Mouse (Mus musculus) ES-E14 (cell line): ENCODE data around the gene Ttf2. TPM values are rescaled to one million over a fixed set of nuclear protein-coding genes. Genes with fewer than 3 reads are reported as not detected.
A peak's percentile ranks its signal among the peaks of the same experiment; 100 is the strongest.

ENCODE experiments used
- DNase-seq: peaks from one replicate; pipeline ENCODE4 v3.0.0-alpha.2; 2013; ENCODE audit warnings: low read depth, low spot score
- H3K27ac ChIP-seq: 2 replicates; pipeline ENCODE4 v1.5.1; 2012; ENCODE audit warnings: low read depth, mild to moderate bottlenecking, low read length, moderate library complexity, mixed read lengths; ENCODE audit not compliant: poor library complexity, insufficient read depth, severe bottlenecking
- H3K36me3 ChIP-seq: 2 replicates; pipeline ENCODE4 v1.6.1; 2012; ENCODE audit warnings: mild to moderate bottlenecking, low read length, moderate library complexity, mixed read lengths; ENCODE audit not compliant: control insufficient read depth, poor library complexity, insufficient read depth, severe bottlenecking
- H3K4me1 ChIP-seq, 2 experiments: fragments of 150-350 bp in 1 of 2; sonication (generic) in 1 of 2; 2 replicates each; pipeline ENCODE4 v1.6.1; 2012; ENCODE audit warnings: low read length in 2 of 2, mild to moderate bottlenecking in 1 of 2, mixed read lengths in 1 of 2; ENCODE audit not compliant: control insufficient read depth in 2 of 2, insufficient read depth in 2 of 2, poor library complexity in 1 of 2
- H3K4me3 ChIP-seq, 2 experiments: fragments of 150-350 bp in 1 of 2; sonication (generic) in 1 of 2; 2 replicates each; pipeline ENCODE4 v1.5.1; 2012; ENCODE audit warnings: low read length in 2 of 2, low read depth in 1 of 2, mild to moderate bottlenecking in 1 of 2, mixed read lengths in 1 of 2; ENCODE audit not compliant: insufficient read depth in 1 of 2, poor library complexity in 1 of 2, severe bottlenecking in 1 of 2
- H3K9ac ChIP-seq: 2 replicates; pipeline ENCODE4 v1.6.1; 2012; ENCODE audit warnings: low read depth, mild to moderate bottlenecking, low read length, mixed read lengths; ENCODE audit not compliant: poor library complexity, insufficient read depth, severe bottlenecking
- H3K9me3 ChIP-seq: fragments of 150-350 bp; sonication (generic); 2 replicates; pipeline ENCODE4 v1.6.1; 2012; ENCODE audit warnings: low read depth, mild to moderate bottlenecking, low read length; ENCODE audit not compliant: control insufficient read depth, insufficient read depth
- CHD2 ChIP-seq: IDR thresholded peaks from 2 replicates; pipeline ENCODE4 v1.6.1; 2014; ENCODE audit warnings: mild to moderate bottlenecking, low read depth, low read length, inconsistent platforms
- HCFC1 ChIP-seq: IDR thresholded peaks from 2 replicates; pipeline ENCODE4 v1.6.1; 2012; ENCODE audit warnings: low read length, inconsistent platforms, borderline replicate concordance; ENCODE audit not compliant: insufficient read depth
- MAFK ChIP-seq: IDR thresholded peaks from 2 replicates; pipeline ENCODE4 v1.6.1; 2014; ENCODE audit warnings: mild to moderate bottlenecking, low read depth, low read length, inconsistent platforms; ENCODE audit not compliant: insufficient read depth
- ZC3H11A ChIP-seq: IDR thresholded peaks from 2 replicates; pipeline ENCODE4 v1.6.1; 2012; ENCODE audit warnings: low read depth, mild to moderate bottlenecking, inconsistent platforms, low read length, borderline replicate concordance
- ZNF384 ChIP-seq: IDR thresholded peaks from 2 replicates; pipeline ENCODE4 v1.6.1; 2012; ENCODE audit warnings: low read depth, low read length, inconsistent platforms
- in situ Hi-C, 2 experiments: fragments of 600-800 bp; cut with MboI; formaldehyde crosslinking; loops; one replicate each; pipeline ENCODE4 v1.15.1; 2025; ENCODE audit warnings: low sequenced_read_pairs in 2 of 2, inconsistent platforms in 1 of 2; ENCODE audit not compliant: unreplicated experiment in 2 of 2
- total RNA-seq: library from RNA; depleted of rRNA; stranded (reverse); fragments of 300-350 nt; gene quantifications from 2 replicates; pipeline ENCODE4 v1.2.3, GENCODE M21; 2012

The Ttf2 gene
- total RNA-seq, 1 experiment = 39.0 TPM

DNA sequence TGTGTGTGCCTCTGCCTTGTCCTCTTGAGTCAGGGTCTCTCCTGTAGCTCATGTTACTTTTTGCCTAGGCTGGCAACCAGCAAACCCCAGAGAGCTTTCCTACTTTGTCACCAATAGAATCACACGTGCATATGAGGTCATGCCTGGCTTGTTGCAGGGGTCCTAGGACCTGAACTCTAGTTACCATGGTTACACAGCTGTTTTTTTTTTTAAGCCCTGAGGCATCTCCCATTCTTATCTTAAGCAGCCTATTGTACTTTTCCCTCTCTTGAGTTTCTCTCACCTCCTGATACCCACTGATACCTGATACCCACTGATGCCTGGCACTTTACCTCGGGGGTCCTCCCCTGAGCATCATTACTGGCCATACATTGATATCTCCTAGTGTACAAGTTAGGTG is 30.3 kb upstream of the Ttf2 start:
- H3K36me3 ChIP-seq = no peaks in the 10 kb centered on the region
- DNase-seq = no peak
- no peak overlapping the region for H3K9ac ChIP-seq
- no peak overlapping the region for H3K27ac ChIP-seq
- peaks cover 2% of the 10 kb centered on the region in 2 experiments; a peak in 2 of 4 replicates for H3K4me1 ChIP-seq
- H3K9me3 ChIP-seq = no peaks in the 10 kb centered on the region
- TF ChIP-seq CHD2 = no peak
- 0 out of 2 replicates have a peak, but pooled peaks have one; percentile 54 for TF ChIP-seq ZNF384
- TF ChIP-seq ZC3H11A = no peak
- H3K4me3 ChIP-seq = no peak overlapping the region
- in situ Hi-C loops = no loop called here

DNA sequence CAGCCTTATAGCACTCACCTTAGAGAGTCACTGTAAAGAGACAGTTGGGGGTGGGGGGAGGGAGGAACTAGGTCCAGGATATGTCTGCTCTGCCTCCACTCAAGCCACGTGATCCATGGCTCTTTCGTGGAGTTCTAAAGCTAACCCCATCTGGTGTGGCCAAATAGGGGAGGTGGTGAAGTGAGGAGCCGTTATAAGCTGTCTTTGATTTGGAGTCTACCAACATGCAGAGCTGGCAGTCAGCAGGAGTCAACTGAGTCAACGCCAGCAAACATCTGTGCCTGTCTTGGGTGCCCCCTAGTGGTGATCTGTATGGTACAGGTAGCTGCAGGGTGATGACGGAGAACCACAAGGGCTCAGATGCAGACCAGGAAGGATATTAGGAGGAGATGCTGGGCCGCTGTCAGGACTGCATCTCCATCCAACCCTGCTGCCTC is 29.5 kb upstream of the Ttf2 start:
- Histone ChIP-seq H3K4me1 (peaks cover 2% of the 10 kb centered on the region in 2 experiments; a peak in 2 of 4 replicates), H3K9ac (no peak overlapping the region), H3K9me3 (no peaks in the 10 kb centered on the region), H3K27ac (no peak overlapping the region), H3K4me3 (no peak overlapping the region), H3K36me3 (no peaks in the 10 kb centered on the region)
- TF ChIP-seq CHD2 = no peak
- no peak for TF ChIP-seq HCFC1
- TF ChIP-seq MAFK = no peak
- TF ChIP-seq ZNF384 = no peak
- no peak for TF ChIP-seq ZC3H11A
- in situ Hi-C loops = no loop called here
- DNase-seq = peak; percentile 81

DNA sequence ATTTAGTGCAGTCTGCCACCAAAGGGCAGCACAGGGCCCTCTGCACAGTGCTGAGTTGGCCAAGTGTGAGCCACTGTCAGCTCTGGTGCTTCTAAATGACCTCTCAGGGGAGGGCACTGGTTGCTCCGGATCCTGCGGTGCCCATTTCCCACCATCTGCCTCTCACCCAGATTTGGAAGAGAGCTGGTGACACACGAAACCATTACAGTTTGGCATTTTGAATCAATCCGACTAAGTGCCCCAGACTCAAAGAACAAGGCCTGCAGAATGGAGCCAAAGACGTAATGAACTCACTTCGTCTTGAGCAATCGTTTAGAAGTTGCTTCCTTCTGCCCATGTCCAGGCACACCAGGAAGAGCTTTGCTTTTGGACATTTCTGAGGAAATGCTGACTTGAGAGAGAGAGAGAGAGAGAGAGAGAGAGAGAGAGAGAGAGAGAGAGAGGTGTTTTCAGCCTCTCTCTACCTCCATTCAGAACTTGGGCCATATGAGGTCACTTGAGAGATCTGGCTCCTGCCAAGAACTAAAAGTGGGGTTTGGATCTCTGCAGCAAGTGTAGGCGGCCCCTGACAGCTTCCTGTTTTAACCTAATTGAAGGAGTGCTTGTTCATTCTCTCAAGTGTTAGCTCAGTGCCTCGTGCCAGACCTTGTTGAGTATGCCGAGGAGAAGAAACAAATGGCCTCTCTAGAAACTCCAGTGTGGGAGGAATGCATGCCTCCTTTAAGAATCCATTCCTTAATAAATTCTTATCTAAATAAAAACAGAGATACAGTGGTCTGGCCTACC is 28.5 kb upstream of the Ttf2 start:
- peaks cover 2% of the 10 kb centered on the region in 2 experiments; a peak in 2 of 4 replicates for H3K4me1 ChIP-seq
- H3K4me3 ChIP-seq = no peak overlapping the region
- H3K36me3 ChIP-seq = no peaks in the 10 kb centered on the region
- DNase-seq = no peak
- no peaks in the 10 kb centered on the region for H3K9me3 ChIP-seq
- in situ Hi-C loops = no loop called here
- H3K27ac ChIP-seq = no peak overlapping the region
- no peak overlapping the region for H3K9ac ChIP-seq
- TF ChIP-seq MAFK (no peak), HCFC1 (no peak), ZC3H11A (no peak)

DNA sequence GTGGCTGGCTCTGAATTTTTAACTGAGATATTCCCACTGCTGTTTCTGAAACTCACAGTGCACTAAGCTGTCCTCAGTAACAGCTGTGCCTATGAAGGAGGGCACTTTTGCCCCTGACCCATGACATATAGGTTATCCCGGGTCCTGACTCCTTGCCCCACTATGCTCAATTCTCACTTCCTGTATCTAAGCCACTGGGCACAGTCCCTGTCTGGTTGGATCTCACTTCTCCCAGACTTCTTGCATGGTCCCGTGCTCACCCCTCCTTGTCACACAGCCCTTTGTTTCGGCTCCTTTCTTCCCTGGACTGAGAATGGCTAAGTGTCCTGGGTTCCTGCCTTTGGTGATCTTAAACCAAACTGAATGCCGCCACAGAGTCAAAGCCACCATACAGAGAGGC is 24.8 kb upstream of the Ttf2 start:
- DNase-seq = no peak
- Histone ChIP-seq H3K4me1 (peaks cover 2% of the 10 kb centered on the region in 2 experiments; a peak in 2 of 4 replicates), H3K9me3 (no peaks in the 10 kb centered on the region), H3K27ac (no peak overlapping the region), H3K9ac (no peak overlapping the region), H3K36me3 (no peaks in the 10 kb centered on the region), H3K4me3 (no peak overlapping the region)
- TF ChIP-seq MAFK (no peak), CHD2 (no peak), ZC3H11A (no peak)
- in situ Hi-C loops = no loop called here

DNA sequence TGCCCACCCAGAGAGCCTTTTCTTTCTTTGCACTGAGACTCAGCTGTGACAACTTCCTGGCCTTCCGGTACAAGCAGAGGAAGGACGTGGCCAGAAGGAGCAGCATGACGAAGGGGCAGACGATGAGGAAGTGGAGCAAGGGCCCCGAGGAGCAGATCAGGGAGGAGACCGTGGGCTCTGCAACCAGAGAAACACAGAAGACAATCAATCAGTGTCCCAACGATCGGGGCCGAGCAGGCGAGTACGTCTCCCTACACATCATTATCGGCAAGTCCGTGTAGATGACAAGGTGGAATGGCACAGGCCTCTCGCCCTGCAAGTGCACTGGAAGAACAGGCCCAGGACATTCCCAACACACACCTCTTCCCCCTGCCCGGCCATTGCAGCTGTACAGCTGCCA is 24.3 kb upstream of the Ttf2 start:
- H3K4me3 ChIP-seq = no peak overlapping the region
- H3K4me1 ChIP-seq = peaks cover 0 to 2% of the 10 kb centered on the region in 2 experiments; a peak in 1 of 4 replicates
- in situ Hi-C loops = no loop called here
- no peaks in the 10 kb centered on the region for H3K9me3 ChIP-seq
- TF ChIP-seq MAFK (no peak), HCFC1 (no peak), ZNF384 (no peak), ZC3H11A (no peak), CHD2 (no peak)
- H3K36me3 ChIP-seq = no peaks in the 10 kb centered on the region
- no peak for DNase-seq
- no peak overlapping the region for H3K9ac ChIP-seq
- H3K27ac ChIP-seq = no peak overlapping the region
